Mouse (Mus musculus) liver, embryonic 16.5 days (tissue): ENCODE measurements around the gene Prrt4. TPM values are rescaled to one million over a fixed set of nuclear protein-coding genes. Genes with fewer than 3 reads are reported as not detected.

ENCODE experiments used
- ATAC-seq: fragments of 200-750 bp; cut with Nextera tagmentation; 2 replicates; pipeline ENCODE4 v1.8.0; 2017; ENCODE audit warnings: low read depth, mild to moderate bottlenecking, moderate number of reproducible peaks, moderate library complexity
- H3K27ac ChIP-seq: fragments of 300-500 bp; sonication (generic); 2 replicates; pipeline ENCODE4 v1.5.1; 2014; ENCODE audit warnings: mild to moderate bottlenecking, low read length
- H3K27me3 ChIP-seq: fragments of 300-500 bp; sonication (generic); 2 replicates; pipeline ENCODE4 v1.6.1; 2014; ENCODE audit warnings: low read depth, low read length, mixed read lengths; ENCODE audit not compliant: control insufficient read depth, insufficient read depth
- H3K36me3 ChIP-seq: fragments of 300-500 bp; sonication (generic); 2 replicates; pipeline ENCODE4 v1.6.1; 2014; ENCODE audit warnings: mild to moderate bottlenecking; ENCODE audit not compliant: control insufficient read depth, insufficient read depth
- H3K4me1 ChIP-seq: fragments of 300-500 bp; sonication (generic); 2 replicates; pipeline ENCODE4 v1.6.1; 2014; ENCODE audit warnings: low read depth, low read length, mixed read lengths; ENCODE audit not compliant: control insufficient read depth
- H3K4me2 ChIP-seq: fragments of 300-500 bp; sonication (generic); 2 replicates; pipeline ENCODE4 v1.6.1; 2014; ENCODE audit warnings: low read depth, low read length, mixed read lengths
- H3K4me3 ChIP-seq: fragments of 300-500 bp; sonication (generic); 2 replicates; pipeline ENCODE4 v1.5.1; 2014; ENCODE audit warnings: low read depth, mild to moderate bottlenecking, low read length
- H3K9ac ChIP-seq: fragments of 300-500 bp; sonication (generic); 2 replicates; pipeline ENCODE4 v1.6.1; 2014; ENCODE audit warnings: low read depth, low read length
- H3K9me3 ChIP-seq: fragments of 300-500 bp; sonication (generic); replicated peaks from 2 replicates; pipeline ENCODE4 v1.6.1; 2016; ENCODE audit warnings: low read length; ENCODE audit not compliant: control insufficient read depth
- WGBS: fragments of 180-500 bp; shearing (Covaris S2); extraction: QIAGEN DNeasy Blood & Tissue Kit; methylation state at CpG from one replicate; pipeline ENCODE4 v1.1.7; 2014; ENCODE audit not compliant: insufficient replicate concordance; 5-methylcytosine and 5-hydroxymethylcytosine counted together
- polyA plus RNA-seq: library from polyadenylated mRNA; unstranded; fragments of >200 nt; fragmentation: Nextera tagmentation; extraction: Ambion mirVana; gene quantifications from 2 replicates; pipeline ENCODE4 v1.2.1, GENCODE M21; 2015

The Prrt4 gene
- polyA plus RNA-seq, 1 experiment from 2014 or later = 0.04 TPM

GRCm38 (mm10) chr6:29201341-29201740 lies 22.0 kb upstream of the Prrt4 start:
- Histone ChIP-seq H3K4me3 (no peak overlapping the region), H3K27ac (no peak overlapping the region), H3K4me1 (no peaks in the 10 kb centered on the region), H3K36me3 (no peaks in the 10 kb centered on the region), H3K9me3 (no peaks in the 10 kb centered on the region), H3K9ac (no peak overlapping the region), H3K4me2 (no peak overlapping the region), H3K27me3 (peaks cover 3% of the 10 kb centered on the region)
- ATAC-seq = no peak
- 81% methylated on average over 5 of the region's 5 CpGs for WGBS

DNA sequence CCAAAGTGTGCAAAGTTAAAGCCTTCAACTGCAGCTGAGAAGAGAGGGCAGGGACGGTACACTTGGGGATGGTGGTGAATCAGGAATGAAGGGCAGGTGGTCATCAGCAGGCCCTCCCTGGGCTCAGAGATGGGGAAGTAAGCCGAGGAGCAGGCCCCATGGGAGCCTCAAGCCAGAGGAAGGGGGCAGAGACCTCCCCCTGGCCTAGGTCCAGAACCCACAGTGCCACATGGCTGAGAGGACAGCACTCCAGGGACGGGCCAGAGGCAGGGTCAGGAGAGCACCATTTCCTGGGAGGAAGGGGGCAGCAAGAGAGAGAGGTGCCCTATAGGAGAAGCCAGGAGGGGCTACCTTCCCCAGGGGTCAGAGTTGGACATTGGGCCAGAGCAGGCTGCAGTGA lies 21.1 kb upstream of the Prrt4 start:
- 47% methylated on average over 3 of the region's 3 CpGs for WGBS
- Histone ChIP-seq H3K4me2 (no peak overlapping the region), H3K27me3 (peaks cover 3% of the 10 kb centered on the region), H3K27ac (no peak overlapping the region), H3K9me3 (no peaks in the 10 kb centered on the region), H3K4me3 (no peak overlapping the region), H3K36me3 (no peaks in the 10 kb centered on the region), H3K9ac (no peak overlapping the region), H3K4me1 (no peaks in the 10 kb centered on the region)
- ATAC-seq = no peak

DNA sequence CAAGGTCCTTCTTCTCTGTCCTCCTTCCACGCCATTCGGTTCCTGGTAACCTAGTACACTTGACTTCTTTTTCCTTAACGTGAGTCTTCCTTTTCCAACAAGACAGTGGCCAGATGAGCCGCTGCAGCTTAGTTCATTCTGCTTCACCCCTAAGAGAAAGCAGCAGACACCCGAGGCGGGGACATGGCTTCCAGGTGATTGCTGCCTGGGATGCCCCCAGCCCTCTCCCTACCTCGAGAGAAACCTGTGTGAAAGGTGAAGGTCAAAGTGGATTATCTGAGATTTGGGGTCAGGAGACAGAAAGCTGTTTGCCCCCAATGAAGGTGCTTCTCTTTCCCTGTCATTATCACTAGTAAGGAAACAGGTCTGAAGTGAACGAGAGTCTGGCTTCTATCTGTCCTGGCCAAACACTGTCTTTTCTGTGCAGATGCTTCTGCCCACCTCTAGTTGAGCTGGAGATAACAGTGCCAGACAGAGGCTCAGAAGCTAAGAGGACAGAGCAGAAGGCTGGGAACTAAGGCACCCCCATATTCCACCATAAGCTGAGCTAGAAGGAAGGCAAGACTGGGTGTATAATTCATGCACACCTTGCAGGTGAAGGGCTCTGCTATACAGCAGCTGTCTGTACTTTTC lies 20.0 kb upstream of the Prrt4 start:
- no peaks in the 10 kb centered on the region for H3K36me3 ChIP-seq
- peak overlapping the region; percentile 53 for H3K4me2 ChIP-seq
- no peaks in the 10 kb centered on the region for H3K4me1 ChIP-seq
- no peak for ATAC-seq
- no peak overlapping the region for H3K4me3 ChIP-seq
- peaks cover 3% of the 10 kb centered on the region for H3K27me3 ChIP-seq
- WGBS = 27% methylated on average over 8 of the region's 8 CpGs
- H3K9me3 ChIP-seq = no peaks in the 10 kb centered on the region
- H3K27ac ChIP-seq = no peak overlapping the region
- no peak overlapping the region for H3K9ac ChIP-seq

GRCm38 (mm10) chr6:29198309-29199222 lies 19.2 kb upstream of the Prrt4 start:
- Histone ChIP-seq H3K9ac (no peak overlapping the region), H3K27me3 (peaks cover 3% of the 10 kb centered on the region)

DNA sequence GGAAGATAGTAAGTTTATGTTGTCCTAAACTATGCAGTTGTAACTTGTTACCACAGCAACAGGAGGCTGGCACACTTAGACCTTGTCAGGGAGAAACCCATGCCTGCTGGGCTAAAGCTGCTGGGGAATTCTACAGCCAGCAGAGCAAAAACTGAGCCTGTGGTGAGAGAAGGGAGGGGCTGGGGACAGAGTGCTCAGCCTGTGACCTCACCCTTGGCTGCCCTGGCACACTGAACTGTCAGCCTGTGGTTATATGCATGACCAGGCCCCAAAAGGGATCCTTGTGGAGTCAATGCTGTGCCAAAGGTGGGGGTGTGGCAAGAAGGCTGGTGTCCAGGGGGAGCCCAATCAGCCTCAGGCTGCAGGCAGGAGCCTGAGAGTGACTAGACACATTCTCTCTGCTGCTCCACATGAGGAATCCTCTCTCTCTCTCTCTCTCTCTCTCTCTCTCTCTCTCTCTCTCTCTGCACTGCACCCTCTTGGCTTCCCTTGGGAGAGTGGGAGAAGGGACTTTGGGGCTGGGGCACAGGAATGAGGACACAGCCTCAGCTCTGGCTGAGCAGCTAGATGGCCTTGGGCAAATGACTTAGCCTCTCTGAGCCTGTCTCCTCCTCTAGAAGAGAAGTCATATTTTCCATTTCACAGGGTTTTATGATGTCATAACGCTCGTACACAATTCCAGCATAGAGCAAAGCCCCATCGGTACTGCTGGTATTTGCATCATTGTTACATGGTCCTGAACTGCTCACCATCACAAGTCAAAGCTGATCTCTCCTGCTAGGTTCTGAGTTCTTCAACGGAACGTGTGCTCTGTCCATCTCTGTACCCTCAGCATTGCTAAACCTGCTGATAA lies 16.7 kb upstream of the Prrt4 start:
- Histone ChIP-seq H3K4me1 (no peaks in the 10 kb centered on the region), H3K27me3 (peaks cover 6% of the 10 kb centered on the region), H3K9me3 (no peaks in the 10 kb centered on the region), H3K4me2 (no peak overlapping the region), H3K9ac (no peak overlapping the region), H3K4me3 (no peak overlapping the region), H3K27ac (no peak overlapping the region), H3K36me3 (no peaks in the 10 kb centered on the region)
- 58% methylated on average over 5 of the region's 5 CpGs for WGBS
- no peak for ATAC-seq

More at GRCm38 (mm10) chr6:29198309-29199222, 19.2 kb upstream of the Prrt4 start:
- Histone ChIP-seq H3K4me3 (peak overlapping the region; percentile 22; the same call in 1 of the 2 replicates), H3K9me3 (no peaks in the 10 kb centered on the region), H3K4me1 (no peaks in the 10 kb centered on the region), H3K36me3 (no peaks in the 10 kb centered on the region), H3K27ac (no peak overlapping the region), H3K4me2 (peak overlapping the region; percentile 53)
- ATAC-seq = peak; percentile 61; the same call in 1 of the 2 replicates
- 13% methylated on average over 25 of the region's 25 CpGs for WGBS

- 53% methylated on average over 5 of the region's 5 CpGs for WGBS
- Histone ChIP-seq H3K27me3 (peaks cover 6% of the 10 kb centered on the region), H3K9ac (no peak overlapping the region), H3K36me3 (no peaks in the 10 kb centered on the region), H3K27ac (no peak overlapping the region), H3K4me1 (no peaks in the 10 kb centered on the region), H3K4me3 (no peak overlapping the region), H3K9me3 (no peaks in the 10 kb centered on the region), H3K4me2 (no peak overlapping the region)
- ATAC-seq = no peak
These were observed 15.8 kb upstream of the Prrt4 start for GRCm38 (mm10) chr6:29195146-29195545.

- WGBS = 19% methylated on average over 15 of the region's 15 CpGs
- Histone ChIP-seq H3K4me1 (no peaks in the 10 kb centered on the region), H3K4me2 (no peak overlapping the region), H3K36me3 (no peaks in the 10 kb centered on the region), H3K9me3 (no peaks in the 10 kb centered on the region), H3K27me3 (peaks cover 7% of the 10 kb centered on the region), H3K27ac (no peak overlapping the region), H3K4me3 (no peak overlapping the region), H3K9ac (no peak overlapping the region)
- no peak for ATAC-seq
These were observed 14.8 kb upstream of the Prrt4 start for GRCm38 (mm10) chr6:29193961-29194750.

DNA sequence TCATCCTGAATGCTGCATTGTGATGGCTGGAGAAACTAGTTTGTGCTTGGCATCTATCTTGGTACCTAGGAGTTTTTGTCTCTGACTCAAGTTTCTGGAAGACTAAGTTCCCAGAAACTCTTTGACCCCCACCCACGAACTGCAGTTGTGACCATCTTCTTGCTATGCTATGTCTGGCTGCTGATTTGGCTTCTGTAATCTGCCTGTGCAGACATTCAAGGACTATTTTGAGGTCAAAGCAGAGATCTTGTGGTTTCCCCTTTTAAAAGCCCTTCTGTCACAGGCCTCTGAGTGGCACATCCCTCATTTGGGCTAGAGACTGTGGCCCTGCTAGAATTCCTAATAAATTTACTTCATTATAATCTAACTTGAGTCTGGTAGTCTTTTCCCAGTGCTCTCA lies 8.6 kb upstream of the Prrt4 start:
- 5% methylated on average over 1 of the region's 1 CpGs for WGBS
- Histone ChIP-seq H3K27me3 (peaks cover 11% of the 10 kb centered on the region; the same call in 1 of the 2 replicates), H3K36me3 (no peaks in the 10 kb centered on the region), H3K9ac (no peak overlapping the region), H3K27ac (no peak overlapping the region), H3K4me1 (no peaks in the 10 kb centered on the region), H3K4me3 (no peak overlapping the region), H3K9me3 (no peaks in the 10 kb centered on the region), H3K4me2 (no peak overlapping the region)
- no peak for ATAC-seq
